Mouse (Mus musculus) liver, embryonic 14.5 days (tissue): ENCODE measurements around the gene Myh6.

Experiments
- CTCF ChIP-seq: IDR thresholded peaks from 2 replicates; pipeline ENCODE4 v1.5.1; 2016; ENCODE audit warnings: antibody characterized with exemption, low read depth, control low read depth
- EP300 ChIP-seq: IDR thresholded peaks from 2 replicates; pipeline ENCODE4 v1.6.1; 2016; ENCODE audit warnings: antibody characterized with exemption, low read depth

- TF ChIP-seq CTCF (no peak), EP300 (no peak)
Observed at GRCm38 (mm10) chr14:54897445-54897844, 69.3 kb downstream of the Myh6 start.
